Mouse (Mus musculus) limb, embryonic 13.5 days (tissue): ENCODE data around the gene Cdkal1. TPM values are rescaled to one million over a fixed set of nuclear protein-coding genes. Genes with fewer than 3 reads are reported as not detected.

Experiments
- ATAC-seq: fragments of 200-750 bp; cut with Nextera tagmentation; 2 replicates; pipeline ENCODE4 v1.8.0; 2017; ENCODE audit warnings: low read depth, moderate number of reproducible peaks, moderate TSS enrichment; ENCODE audit not compliant: low FRiP score
- H3K27ac ChIP-seq: fragments of 300-500 bp; sonication (generic); 2 replicates; pipeline ENCODE4 v1.5.1; 2015; ENCODE audit warnings: inconsistent platforms, mild to moderate bottlenecking, moderate library complexity
- H3K27me3 ChIP-seq: fragments of 300-500 bp; sonication (generic); 2 replicates; pipeline ENCODE4 v1.6.1; 2015; ENCODE audit warnings: mild to moderate bottlenecking, inconsistent platforms
- H3K36me3 ChIP-seq: fragments of 300-500 bp; sonication (generic); 2 replicates; pipeline ENCODE4 v1.6.1; 2015; ENCODE audit warnings: inconsistent platforms, mild to moderate bottlenecking, moderate library complexity
- H3K4me1 ChIP-seq: fragments of 300-500 bp; sonication (generic); 2 replicates; pipeline ENCODE4 v1.6.1; 2015; ENCODE audit warnings: inconsistent platforms
- H3K4me2 ChIP-seq: fragments of 300-500 bp; sonication (generic); replicated peaks from 2 replicates; pipeline ENCODE4 v1.6.1; 2015; ENCODE audit warnings: inconsistent platforms, mild to moderate bottlenecking, moderate library complexity
- H3K4me3 ChIP-seq: fragments of 300-500 bp; sonication (generic); 2 replicates; pipeline ENCODE4 v1.5.1; 2015; ENCODE audit warnings: moderate library complexity, mild to moderate bottlenecking, inconsistent platforms
- H3K9ac ChIP-seq: fragments of 300-500 bp; sonication (generic); 2 replicates; pipeline ENCODE4 v1.6.1; 2015; ENCODE audit warnings: mild to moderate bottlenecking, inconsistent platforms
- H3K9me3 ChIP-seq: fragments of 300-500 bp; sonication (generic); 2 replicates; pipeline ENCODE4 v1.6.1; 2016; ENCODE audit warnings: inconsistent platforms
- WGBS: fragments of 180-500 bp; shearing (Covaris S2); methylation state at CpG from one replicate; pipeline ENCODE4 v1.1.7; 2015; 5-methylcytosine and 5-hydroxymethylcytosine counted together
- polyA plus RNA-seq: library from polyadenylated mRNA; unstranded; fragments of >200 nt; fragmentation: Nextera tagmentation; extraction: Ambion mirVana; gene quantifications from 2 replicates; pipeline ENCODE4 v1.2.1, GENCODE M21; 2015

Cdkal1 gene
- polyA plus RNA-seq, 1 experiment from 2014 or later, result 37.9 TPM

- ATAC-seq, result no peak
- Histone ChIP-seq H3K36me3 (peaks cover 14% of the 10 kb centered on the region), H3K27ac (no peak overlapping the region), H3K27me3 (no peaks in the 10 kb centered on the region), H3K4me3 (no peak overlapping the region), H3K4me2 (no peak overlapping the region), H3K4me1 (peaks cover 29% of the 10 kb centered on the region), H3K9me3 (peaks cover 3% of the 10 kb centered on the region), H3K9ac (no peak overlapping the region)
- 88% methylated on average over 7 of the region's 7 CpGs for WGBS
Measured at GRCm38 (mm10) chr13:29349386-29349961, 506.0 kb downstream of the Cdkal1 start.

GRCm38 (mm10) chr13:29348331-29348730, 507.1 kb downstream of the Cdkal1 start:
- no peaks in the 10 kb centered on the region for H3K27me3 ChIP-seq
- H3K4me3 ChIP-seq, result no peak overlapping the region
- no peak for ATAC-seq
- H3K9ac ChIP-seq, result no peak overlapping the region
- H3K4me2 ChIP-seq, result no peak overlapping the region
- peaks cover 14% of the 10 kb centered on the region for H3K36me3 ChIP-seq
- peaks cover 3% of the 10 kb centered on the region for H3K9me3 ChIP-seq
- WGBS, result 92% methylated on average over 3 of the region's 3 CpGs
- peaks cover 18% of the 10 kb centered on the region for H3K4me1 ChIP-seq
- H3K27ac ChIP-seq, result no peak overlapping the region

DNA sequence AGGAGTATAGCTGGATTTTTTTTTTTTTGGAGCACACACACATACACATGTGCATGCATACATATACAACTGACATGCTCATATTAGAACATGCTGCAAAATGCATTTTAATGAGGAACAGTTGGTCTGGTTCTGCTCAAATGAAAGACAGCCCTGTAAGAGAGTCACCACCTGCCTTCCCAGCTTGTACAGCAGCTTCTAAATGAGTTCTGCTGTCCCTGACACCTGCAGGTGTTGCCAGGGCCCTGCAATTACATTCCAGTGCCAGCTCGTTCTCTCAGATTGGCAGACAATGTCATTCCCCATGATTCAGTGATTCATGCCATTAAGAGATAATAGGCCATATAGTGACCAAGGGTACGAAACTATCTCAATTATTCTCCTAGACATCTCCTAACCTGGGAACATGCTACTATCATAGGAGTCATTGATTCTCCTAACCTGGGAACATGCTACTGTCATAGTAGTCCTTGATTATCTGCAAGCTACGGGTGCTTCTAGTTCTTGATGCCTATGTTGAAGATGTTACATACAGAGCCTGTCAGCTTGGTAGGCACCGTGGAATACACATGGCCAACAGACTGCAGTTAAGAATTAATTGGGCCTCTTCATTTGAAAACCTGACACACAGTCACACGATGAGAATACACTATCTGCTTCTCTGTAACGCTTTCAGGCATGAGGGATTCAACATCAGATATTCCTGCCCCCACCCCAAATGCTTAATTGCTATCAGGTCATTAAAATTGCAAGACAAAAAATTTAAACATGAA, 522.6 kb downstream of the Cdkal1 start:
- ATAC-seq, result no peak
- no peak overlapping the region for H3K4me3 ChIP-seq
- H3K4me2 ChIP-seq, result no peak overlapping the region
- no peak overlapping the region for H3K9ac ChIP-seq
- H3K27ac ChIP-seq, result no peak overlapping the region
- 82% methylated on average over 6 of the region's 6 CpGs for WGBS
- no peaks in the 10 kb centered on the region for H3K9me3 ChIP-seq
- H3K27me3 ChIP-seq, result no peaks in the 10 kb centered on the region
- H3K4me1 ChIP-seq, result no peaks in the 10 kb centered on the region
- no peaks in the 10 kb centered on the region; the same call in 1 of the 2 replicates for H3K36me3 ChIP-seq

- H3K4me2 ChIP-seq, result no peak overlapping the region
- no peaks in the 10 kb centered on the region for H3K4me1 ChIP-seq
- 83% methylated on average over 4 of the region's 4 CpGs for WGBS
- no peak overlapping the region for H3K4me3 ChIP-seq
- no peak overlapping the region for H3K27ac ChIP-seq
- no peaks in the 10 kb centered on the region for H3K27me3 ChIP-seq
- ATAC-seq, result no peak
- H3K9me3 ChIP-seq, result no peaks in the 10 kb centered on the region
- peaks cover 5% of the 10 kb centered on the region; the same call in 1 of the 2 replicates for H3K36me3 ChIP-seq
- H3K9ac ChIP-seq, result no peak overlapping the region
Measured at GRCm38 (mm10) chr13:29325946-29326345, 529.5 kb downstream of the Cdkal1 start.

GRCm38 (mm10) chr13:29320421-29320820, 535.1 kb downstream of the Cdkal1 start:
- ATAC-seq, result no peak
- no peaks in the 10 kb centered on the region for H3K4me1 ChIP-seq
- WGBS, result 58% methylated on average over 2 of the region's 2 CpGs
- H3K4me2 ChIP-seq, result no peak overlapping the region
- no peaks in the 10 kb centered on the region for H3K27me3 ChIP-seq
- no peak overlapping the region for H3K4me3 ChIP-seq
- H3K36me3 ChIP-seq, result peaks cover 5% of the 10 kb centered on the region; the same call in 1 of the 2 replicates
- H3K9ac ChIP-seq, result no peak overlapping the region
- no peaks in the 10 kb centered on the region for H3K9me3 ChIP-seq
- no peak overlapping the region for H3K27ac ChIP-seq

GRCm38 (mm10) chr13:29317703-29318102, 537.8 kb downstream of the Cdkal1 start:
- Histone ChIP-seq H3K27ac (no peak overlapping the region), H3K4me2 (no peak overlapping the region), H3K9ac (no peak overlapping the region), H3K4me1 (peaks cover 12% of the 10 kb centered on the region), H3K36me3 (no peaks in the 10 kb centered on the region), H3K9me3 (no peaks in the 10 kb centered on the region), H3K27me3 (no peaks in the 10 kb centered on the region), H3K4me3 (no peak overlapping the region)
- WGBS, result 93% methylated on average over 1 of the region's 1 CpGs
- ATAC-seq, result no peak

- no peak for ATAC-seq
- Histone ChIP-seq H3K4me3 (no peak overlapping the region), H3K9ac (no peak overlapping the region), H3K27ac (no peak overlapping the region), H3K4me2 (no peak overlapping the region), H3K36me3 (no peaks in the 10 kb centered on the region), H3K4me1 (peaks cover 12% of the 10 kb centered on the region), H3K9me3 (no peaks in the 10 kb centered on the region), H3K27me3 (no peaks in the 10 kb centered on the region)
- 86% methylated on average over 5 of the region's 5 CpGs for WGBS
Measured at GRCm38 (mm10) chr13:29316271-29316670, 539.2 kb downstream of the Cdkal1 start.

GRCm38 (mm10) chr13:29312026-29312425, 543.4 kb downstream of the Cdkal1 start:
- Histone ChIP-seq H3K36me3 (no peaks in the 10 kb centered on the region), H3K4me1 (peaks cover 12% of the 10 kb centered on the region), H3K4me3 (no peak overlapping the region), H3K27ac (no peak overlapping the region), H3K9ac (no peak overlapping the region), H3K27me3 (no peaks in the 10 kb centered on the region), H3K4me2 (no peak overlapping the region), H3K9me3 (no peaks in the 10 kb centered on the region)
- 73% methylated on average over 2 of the region's 2 CpGs for WGBS
- no peak for ATAC-seq

DNA sequence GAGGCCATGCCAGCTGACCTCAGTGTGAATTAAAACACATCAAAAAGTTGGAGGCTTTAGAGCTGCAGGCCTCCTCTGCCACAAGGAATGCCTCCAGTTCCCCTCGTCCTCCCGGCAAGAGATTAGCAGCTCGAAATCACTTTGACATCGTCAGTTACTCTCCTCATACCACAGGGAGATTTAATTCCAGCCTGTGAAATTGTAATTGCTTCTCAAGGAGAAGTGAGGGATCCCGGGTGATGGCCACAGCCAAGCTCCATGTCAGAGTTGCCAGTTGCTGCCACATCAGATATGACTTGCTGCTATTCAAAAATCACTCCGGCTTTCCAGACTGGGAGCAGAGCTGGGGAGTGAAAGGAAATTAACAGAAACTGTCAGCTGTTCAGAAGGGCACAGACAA, 548.1 kb downstream of the Cdkal1 start:
- Histone ChIP-seq H3K27ac (no peak overlapping the region), H3K4me3 (no peak overlapping the region), H3K4me1 (no peaks in the 10 kb centered on the region), H3K4me2 (no peak overlapping the region), H3K9ac (no peak overlapping the region), H3K9me3 (no peaks in the 10 kb centered on the region), H3K36me3 (no peaks in the 10 kb centered on the region), H3K27me3 (no peaks in the 10 kb centered on the region)
- 49% methylated on average over 6 of the region's 6 CpGs for WGBS
- no peak for ATAC-seq

DNA sequence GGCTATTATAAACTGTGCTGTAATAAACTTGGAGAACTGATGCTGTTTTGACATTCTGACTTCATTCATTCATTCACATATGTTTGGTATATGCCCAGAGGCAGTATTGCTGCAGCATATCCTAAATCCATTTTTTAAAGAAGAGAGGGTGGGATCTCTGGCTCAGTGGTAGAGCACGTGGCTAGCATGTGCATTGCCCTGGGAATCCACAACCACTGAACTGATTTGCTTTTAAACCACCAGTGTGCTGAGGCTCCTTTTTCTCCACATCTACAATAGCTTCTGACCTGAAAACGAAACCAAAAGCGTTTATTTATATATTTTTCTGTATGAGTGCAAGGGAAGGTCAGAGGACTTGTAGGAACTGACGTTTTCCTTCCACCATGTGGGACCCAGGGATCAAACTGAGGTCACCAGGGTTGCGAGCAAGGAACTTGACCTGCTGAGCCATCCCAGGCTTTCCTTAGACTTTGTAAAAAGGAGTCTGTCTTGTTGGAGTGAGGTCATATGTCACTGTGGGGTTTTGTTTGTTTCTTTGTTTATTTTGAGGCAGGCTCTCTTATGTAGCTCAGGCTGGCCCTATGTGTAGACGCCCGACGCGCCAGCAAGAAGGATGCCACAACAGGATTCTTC, 562.8 kb downstream of the Cdkal1 start:
- ATAC-seq, result no peak
- H3K27ac ChIP-seq, result no peak overlapping the region
- WGBS, result 83% methylated on average over 9 of the region's 9 CpGs

GRCm38 (mm10) chr13:29290569-29290968, 564.9 kb downstream of the Cdkal1 start:
- Histone ChIP-seq H3K4me1 (no peaks in the 10 kb centered on the region), H3K27me3 (no peaks in the 10 kb centered on the region), H3K27ac (no peak overlapping the region), H3K9ac (no peak overlapping the region), H3K9me3 (no peaks in the 10 kb centered on the region), H3K4me3 (no peak overlapping the region), H3K4me2 (no peak overlapping the region), H3K36me3 (no peaks in the 10 kb centered on the region)
- 72% methylated on average over 4 of the region's 4 CpGs for WGBS
- no peak for ATAC-seq

More for the DNA sequence above, 562.8 kb downstream of the Cdkal1 start:
- Histone ChIP-seq H3K36me3 (no peaks in the 10 kb centered on the region), H3K9me3 (no peaks in the 10 kb centered on the region), H3K4me2 (no peak overlapping the region), H3K9ac (no peak overlapping the region), H3K27me3 (no peaks in the 10 kb centered on the region), H3K4me1 (no peaks in the 10 kb centered on the region), H3K4me3 (no peak overlapping the region)

GRCm38 (mm10) chr13:29285058-29285457, 570.4 kb downstream of the Cdkal1 start:
- no peak overlapping the region for H3K4me2 ChIP-seq
- no peak for ATAC-seq
- no peaks in the 10 kb centered on the region for H3K9me3 ChIP-seq
- H3K27ac ChIP-seq, result no peak overlapping the region
- H3K27me3 ChIP-seq, result no peaks in the 10 kb centered on the region
- H3K4me3 ChIP-seq, result no peak overlapping the region
- H3K4me1 ChIP-seq, result no peaks in the 10 kb centered on the region
- 21% methylated on average over 3 of the region's 3 CpGs for WGBS
- no peak overlapping the region for H3K9ac ChIP-seq
- no peaks in the 10 kb centered on the region for H3K36me3 ChIP-seq
